Mouse (Mus musculus) thymus, postnatal 10 days (tissue): ENCODE data around the gene Dtx3.
"Not testable (repeated sequence)": the region's sequence is repeated elsewhere in the genome, so short reads cannot be mapped to it uniquely, and the experiment has no call there.

Experiments
- DNase-seq, 2 experiments: peaks; one replicate each; pipeline ENCODE4 v3.0.0; 2021; ENCODE audit warnings: low spot score in 2 of 2

Dtx3 gene

GRCm38 (mm10) chr10:127204589-127204988 is 9.1 kb upstream of the Dtx3 start:
- DNase-seq, result no peak

- DNase-seq, result no peak
These were observed 7.6 kb upstream of the Dtx3 start for GRCm38 (mm10) chr10:127203106-127203505.

GRCm38 (mm10) chr10:127200279-127200678 is 4.8 kb upstream of the Dtx3 start:
- DNase-seq, result no peak

GRCm38 (mm10) chr10:127199474-127199873 is 3.9 kb upstream of the Dtx3 start:
- no peak for DNase-seq

- no peak for DNase-seq
These were observed 3.5 kb upstream of the Dtx3 start for GRCm38 (mm10) chr10:127199068-127199467.

GRCm38 (mm10) chr10:127198492-127198891 is 3.0 kb upstream of the Dtx3 start:
- DNase-seq, result no peak

- DNase-seq, result no peak
These were observed 2.1 kb upstream of the Dtx3 start for GRCm38 (mm10) chr10:127197505-127198110.

GRCm38 (mm10) chr10:127197104-127197503 is 1.6 kb upstream of the Dtx3 start:
- DNase-seq, result no peak

GRCm38 (mm10) chr10:127196392-127196791 is 864 bp upstream of the Dtx3 start:
- no peak for DNase-seq

GRCm38 (mm10) chr10:127194428-127195327 is 850 bp downstream of the Dtx3 start:
- no peak for DNase-seq

GRCm38 (mm10) chr10:127193011-127193410 is 2.5 kb downstream of the Dtx3 start:
- DNase-seq, result no peak

GRCm38 (mm10) chr10:127192057-127192328 is 3.5 kb downstream of the Dtx3 start:
- DNase-seq, result not testable (repeated sequence)

GRCm38 (mm10) chr10:127191191-127192056 is 4.1 kb downstream of the Dtx3 start:
- DNase-seq, result no peak

- DNase-seq, result no peak
These were observed 4.9 kb downstream of the Dtx3 start for GRCm38 (mm10) chr10:127190398-127191190.

- no peak for DNase-seq
These were observed 5.7 kb downstream of the Dtx3 start, which contains the start of gene Arhgef25 for GRCm38 (mm10) chr10:127189651-127190381. Gene Arhgef25 (minus strand): TSS chr10:127190083.

- no peak for DNase-seq
These were observed 6.3 kb downstream of the Dtx3 start for GRCm38 (mm10) chr10:127189116-127189650.

- no peak for DNase-seq
These were observed 6.9 kb downstream of the Dtx3 start for GRCm38 (mm10) chr10:127188465-127189115.

- DNase-seq, result no peak
These were observed 7.5 kb downstream of the Dtx3 start for GRCm38 (mm10) chr10:127188079-127188453.

GRCm38 (mm10) chr10:127187371-127188078 is 8.0 kb downstream of the Dtx3 start:
- DNase-seq, result no peak
